Mouse (Mus musculus): ENCODE data around the gene Swi5.

Swi5 gene

DNA sequence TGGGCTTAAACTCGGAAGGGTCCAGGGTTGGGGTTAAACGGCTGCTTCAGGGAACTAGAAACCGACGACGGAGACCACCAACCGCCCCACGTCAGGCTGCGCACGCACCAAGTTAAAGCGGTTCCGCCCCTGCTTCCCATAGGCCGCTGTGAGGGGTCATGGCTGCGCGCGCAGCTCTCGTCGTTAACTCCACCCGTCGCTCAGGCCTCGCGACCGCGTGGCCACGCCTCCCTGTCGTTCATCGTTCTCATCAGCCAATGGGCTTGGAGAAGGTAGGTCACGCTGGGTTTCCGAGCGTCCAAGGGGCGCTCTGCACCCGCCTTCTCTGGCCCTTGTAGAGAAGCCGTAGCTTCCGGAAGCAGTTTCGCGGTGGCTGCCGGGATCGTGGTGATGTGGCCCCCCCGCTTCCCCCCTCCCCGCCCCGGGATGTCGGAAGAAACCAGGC lies at the start of gene Swi5:
Swi5 (minus strand) TSS at position 153 of the 445 bp plus-strand sequence.
- DNase-seq (ENCODE audit: low spot score) = peak; percentile 98

DNA sequence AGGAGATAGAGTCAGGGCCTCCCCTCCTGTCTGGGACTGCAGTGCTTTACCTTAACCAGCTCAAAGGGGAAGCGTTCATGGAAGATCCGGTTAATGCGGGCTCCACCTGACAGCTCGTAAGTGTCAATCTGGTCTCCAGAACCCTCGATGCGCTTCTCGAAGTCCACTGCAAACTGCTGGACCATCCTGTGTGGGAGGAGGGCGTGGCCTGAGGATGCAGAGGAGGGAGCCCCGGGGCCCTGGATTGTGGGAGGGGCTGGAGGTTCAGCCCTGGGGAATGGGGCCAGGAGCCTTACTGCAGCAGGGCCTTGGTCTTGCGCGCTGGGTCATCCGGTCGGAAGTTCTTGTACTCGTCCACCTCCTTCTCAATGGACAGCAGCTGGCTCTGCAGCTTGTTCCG lies 48.0 kb upstream of the Swi5 start:
- no peak for DNase-seq (ENCODE audit: low spot score)

DNA sequence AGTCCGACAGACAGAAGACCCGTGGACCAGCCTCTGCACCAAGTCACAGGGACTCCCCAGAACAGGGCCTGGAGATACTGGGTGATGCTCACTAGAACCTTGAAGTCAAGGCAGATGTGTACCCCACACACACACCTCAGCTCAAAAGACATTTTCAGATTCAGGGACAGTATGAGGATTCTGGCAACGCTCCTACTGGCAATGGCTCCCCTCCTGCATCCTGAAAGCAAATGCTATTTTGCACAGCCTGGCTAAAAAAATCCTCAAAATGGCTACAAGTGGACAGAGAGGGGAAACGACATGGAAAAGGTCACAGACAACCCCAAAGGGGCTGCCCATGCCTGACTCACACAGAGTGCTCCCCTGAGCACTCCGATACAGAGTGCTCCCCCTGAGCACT lies 44.3 kb upstream of the Swi5 start:
- no peak for DNase-seq (ENCODE audit: low spot score)

DNA sequence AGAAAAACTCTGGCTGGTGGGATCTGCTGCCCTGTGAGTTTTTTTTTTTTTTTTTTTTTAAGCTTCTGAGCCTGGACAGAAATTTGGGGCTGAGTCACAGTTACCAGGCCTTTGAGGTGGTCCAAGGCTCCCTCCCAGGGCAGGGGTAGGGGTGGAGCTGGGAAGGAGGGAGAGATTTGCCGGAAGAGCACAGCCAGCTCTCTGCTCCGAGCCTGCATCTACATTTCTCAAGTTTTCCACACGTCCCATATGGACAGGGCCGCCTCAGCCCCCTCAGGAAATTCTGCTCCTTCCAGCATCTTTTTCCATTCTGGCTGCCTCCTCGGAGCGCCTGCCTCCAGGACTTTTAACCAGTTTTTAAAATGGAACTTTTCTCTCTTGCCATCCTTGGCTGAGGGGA lies 41.7 kb upstream of the Swi5 start:
- DNase-seq (ENCODE audit: low spot score) = no peak

DNA sequence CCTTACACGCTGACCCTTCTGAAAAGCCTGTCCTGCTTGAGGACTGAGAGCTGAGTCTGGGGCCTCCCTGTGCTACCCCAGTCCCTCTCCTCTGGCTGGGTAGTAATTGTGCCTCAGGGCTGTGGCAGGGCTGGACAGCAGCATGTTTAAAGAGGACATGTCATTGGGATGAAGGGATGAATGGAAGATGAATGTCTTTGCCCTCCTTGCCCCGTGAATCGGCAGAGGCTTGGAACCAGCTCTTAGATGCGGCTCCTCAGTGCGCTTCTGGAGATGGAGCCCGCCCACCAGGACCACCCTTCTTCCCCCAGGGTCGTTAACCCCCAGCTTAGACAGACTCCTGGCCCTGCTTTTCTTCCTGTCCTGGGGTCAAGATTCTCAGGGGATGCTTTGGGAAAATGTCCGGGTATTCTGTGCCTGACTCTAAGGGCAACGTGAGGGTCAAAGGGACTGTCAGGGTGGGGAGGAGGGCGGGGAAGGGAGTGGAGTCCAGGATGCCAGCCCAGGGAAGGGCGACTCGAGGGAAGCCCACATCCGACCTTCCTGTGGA lies 41.1 kb upstream of the Swi5 start:
- no peak for DNase-seq (ENCODE audit: low spot score)

DNA sequence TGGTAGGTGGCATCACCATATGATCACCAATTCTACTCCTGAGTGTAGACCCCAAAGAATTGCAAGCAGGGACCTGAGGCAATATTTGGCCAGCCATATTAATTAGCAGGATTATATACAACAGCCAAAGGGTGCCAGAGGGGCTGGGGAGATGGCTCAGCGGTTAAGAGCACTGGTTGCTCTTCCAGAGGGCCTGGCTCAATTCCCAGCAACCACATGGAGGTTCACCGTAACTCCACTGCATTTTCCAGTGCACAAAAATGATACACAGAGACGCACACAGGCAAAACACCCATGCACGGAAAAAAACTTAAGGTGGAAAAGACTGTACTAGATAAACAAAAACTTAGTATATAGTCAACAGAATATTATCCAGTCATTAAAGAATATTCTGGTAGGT lies 39.3 kb upstream of the Swi5 start:
- DNase-seq (ENCODE audit: low spot score) = no peak

DNA sequence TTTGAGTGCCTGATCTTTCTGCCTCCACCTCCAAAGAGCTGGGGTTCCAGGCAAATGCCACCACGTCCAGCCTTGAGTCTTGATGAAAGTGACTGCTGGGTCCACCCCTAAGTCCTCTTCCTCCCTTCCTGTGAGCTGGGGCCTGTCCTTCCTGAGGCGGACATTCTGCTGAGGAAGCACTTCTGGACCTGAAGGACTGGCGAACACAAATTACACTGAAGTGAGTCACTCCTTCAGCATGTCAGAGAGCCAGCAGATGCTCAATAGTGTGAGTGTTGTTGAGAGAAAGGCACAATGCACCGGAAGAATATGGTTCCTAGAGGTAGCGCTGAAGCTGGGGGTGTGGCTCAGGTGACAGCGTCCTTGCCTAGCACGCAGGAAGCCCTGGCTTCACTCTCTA lies 37.5 kb upstream of the Swi5 start:
- DNase-seq (ENCODE audit: low spot score) = no peak

DNA sequence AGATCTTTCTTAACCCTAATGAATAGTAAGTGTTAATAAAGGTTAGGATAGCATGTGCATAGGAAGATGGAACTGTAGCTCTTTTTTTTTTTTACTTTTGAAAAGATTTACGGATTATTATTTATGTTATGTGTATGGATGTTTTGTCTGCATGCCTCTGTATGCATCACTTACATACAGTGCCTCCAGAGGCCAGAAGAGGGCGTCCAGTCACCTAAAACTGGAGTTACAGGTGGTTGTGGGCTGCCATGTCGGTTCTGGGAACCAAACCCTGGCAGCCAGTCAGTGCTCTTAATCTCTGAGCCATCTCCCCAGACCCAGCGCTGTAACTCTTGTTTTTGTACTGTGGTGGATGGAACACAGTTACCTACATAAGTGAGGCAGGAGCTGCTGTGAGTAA lies 36.4 kb upstream of the Swi5 start:
- DNase-seq (ENCODE audit: low spot score) = no peak

DNA sequence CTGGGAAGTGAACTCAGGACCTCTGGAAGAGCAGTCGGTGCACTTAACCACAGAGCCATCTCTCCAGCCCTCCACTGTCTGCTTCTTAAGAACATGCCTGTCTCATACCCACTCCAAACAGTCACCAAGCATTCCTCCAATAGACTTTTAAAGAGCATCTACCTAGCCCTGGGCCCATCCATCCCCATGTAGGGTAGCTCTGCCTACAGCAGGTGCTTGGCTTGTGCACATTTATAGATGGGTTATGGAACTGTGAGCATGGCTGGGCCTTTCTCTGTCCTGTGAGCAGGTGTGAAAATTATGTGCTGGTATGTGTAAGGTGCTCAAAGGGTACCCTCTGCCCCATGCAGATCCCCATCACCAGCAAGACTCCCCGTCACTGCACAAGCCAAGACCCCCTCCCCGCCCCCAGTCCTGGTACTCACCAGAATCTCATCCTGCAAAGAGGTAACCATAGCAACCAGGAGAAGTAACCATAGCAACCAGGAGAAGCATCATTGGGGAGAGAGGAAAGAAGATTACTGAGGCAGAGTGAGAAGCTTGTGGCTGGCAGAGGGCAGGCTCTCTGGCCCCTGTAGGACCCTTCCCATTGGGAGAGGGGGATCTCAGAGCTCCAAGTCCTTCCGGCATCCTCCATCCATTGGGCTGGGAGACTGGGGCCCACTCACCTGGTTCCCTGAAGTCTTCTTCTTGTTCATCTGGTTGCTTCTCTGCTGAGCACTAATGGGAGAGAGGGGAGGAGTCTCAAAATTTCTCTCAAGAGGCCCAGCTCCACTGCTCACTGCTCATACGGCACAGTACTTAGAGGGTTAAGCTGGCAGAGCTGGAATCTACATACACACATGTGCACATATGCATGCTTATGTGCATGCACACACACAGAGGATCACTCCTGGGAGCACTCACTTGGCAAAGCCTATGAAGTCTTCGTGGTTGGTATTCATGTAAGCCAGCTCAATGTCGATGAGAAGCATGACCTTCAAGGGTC lies 35.2 kb upstream of the Swi5 start:
- no peak for DNase-seq (ENCODE audit: low spot score)

DNA sequence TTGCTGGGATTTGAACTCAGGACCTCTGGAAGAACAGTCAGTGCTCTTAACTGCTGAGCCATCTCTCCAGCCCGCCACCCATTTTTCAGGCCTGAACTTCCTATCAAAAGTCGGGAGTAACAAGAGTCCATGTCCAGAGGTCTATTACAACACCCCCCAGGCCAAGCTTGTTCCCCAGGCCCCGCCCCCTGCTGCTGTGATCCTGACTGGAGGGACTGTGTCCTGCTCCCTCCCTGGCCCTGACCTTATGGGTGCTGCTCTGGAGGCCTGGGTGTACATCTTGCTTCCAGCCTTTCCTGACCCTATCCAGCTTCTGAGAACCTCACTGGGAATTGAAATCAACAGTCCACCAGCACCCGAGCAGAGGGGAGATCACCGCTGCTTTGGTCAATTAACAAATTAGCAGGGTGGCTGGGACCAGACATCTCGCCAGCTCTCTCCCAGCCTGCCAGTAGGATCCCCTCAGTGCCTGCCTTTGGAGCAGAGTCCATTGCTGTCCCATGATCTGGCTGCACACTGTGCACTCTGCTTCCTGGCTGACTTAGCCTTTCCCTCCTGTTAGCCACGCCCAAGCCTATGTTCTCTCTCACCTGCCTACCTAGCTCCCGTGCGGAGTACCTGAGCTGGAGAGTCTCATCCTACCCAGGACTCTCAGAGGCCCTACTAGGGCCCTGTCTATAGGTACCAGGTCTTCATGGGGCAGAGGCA lies 33.9 kb upstream of the Swi5 start:
- DNase-seq (ENCODE audit: low spot score) = no peak

DNA sequence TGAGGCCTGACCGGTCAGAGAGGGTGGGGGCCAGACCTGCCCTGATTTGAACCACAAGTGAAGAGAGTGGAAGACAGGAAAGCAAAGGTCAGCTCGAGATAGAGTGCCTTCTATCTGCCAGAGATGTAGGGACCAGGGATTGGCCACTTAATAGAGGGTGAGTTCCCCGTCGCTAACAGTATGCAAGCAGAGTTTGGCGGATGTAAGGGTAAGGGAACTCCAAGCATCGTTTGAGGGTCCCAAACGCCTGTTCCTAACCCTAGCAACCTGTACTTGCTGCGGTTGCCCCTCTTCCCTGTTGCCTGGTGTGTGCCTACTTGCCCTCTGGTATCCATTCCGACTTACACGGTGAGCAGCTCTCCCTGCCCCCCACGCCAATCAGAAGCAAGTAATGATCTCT lies 32.8 kb upstream of the Swi5 start:
- no peak for DNase-seq (ENCODE audit: low spot score)

DNA sequence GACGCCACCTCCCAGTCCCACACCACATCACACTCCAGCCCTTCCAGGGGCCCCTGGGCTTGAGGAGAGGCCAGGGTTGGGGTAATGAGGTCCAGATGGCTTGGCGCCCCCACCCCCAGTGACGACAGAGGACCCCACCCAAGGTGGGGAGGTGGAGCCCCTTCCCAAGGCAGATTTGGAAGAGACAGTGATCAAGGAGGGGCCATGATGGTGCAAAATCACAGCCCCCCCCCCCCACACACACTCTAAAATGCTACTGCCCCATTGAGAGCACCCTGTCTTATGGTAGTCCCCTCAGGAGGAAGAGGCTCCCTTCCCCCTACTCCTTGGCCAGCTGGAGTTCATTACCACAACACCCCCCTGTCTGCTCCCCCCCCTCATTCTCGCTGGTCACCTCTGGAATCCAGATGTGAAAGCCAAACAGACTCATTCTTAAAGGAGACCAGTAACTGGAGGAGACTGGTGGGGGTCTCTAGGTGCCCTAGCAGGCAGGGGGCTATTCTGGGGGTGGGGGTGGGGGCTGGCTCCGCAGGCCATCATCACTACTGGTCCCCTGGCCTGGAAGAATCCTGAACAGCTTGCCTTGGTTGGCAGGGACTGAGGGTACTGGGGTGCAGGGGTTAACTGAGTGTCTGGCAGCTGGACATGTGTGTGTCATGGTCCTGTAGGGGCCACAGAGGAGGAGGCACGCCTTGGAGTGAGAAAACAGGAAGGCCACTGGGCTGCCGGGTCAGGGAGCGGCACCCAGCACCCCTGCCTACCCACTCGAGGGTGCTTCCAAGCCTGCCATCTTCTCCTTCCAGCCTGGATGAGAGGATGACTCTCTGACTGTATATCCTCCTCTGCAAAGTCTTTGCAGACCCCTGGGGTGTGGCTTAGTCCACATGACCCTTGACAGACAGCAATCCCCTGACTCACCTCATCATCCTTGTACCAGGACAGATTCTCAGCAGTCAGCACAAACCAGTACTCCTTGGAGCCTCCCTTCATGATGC lies 32.0 kb upstream of the Swi5 start:
- no peak for DNase-seq (ENCODE audit: low spot score)

DNA sequence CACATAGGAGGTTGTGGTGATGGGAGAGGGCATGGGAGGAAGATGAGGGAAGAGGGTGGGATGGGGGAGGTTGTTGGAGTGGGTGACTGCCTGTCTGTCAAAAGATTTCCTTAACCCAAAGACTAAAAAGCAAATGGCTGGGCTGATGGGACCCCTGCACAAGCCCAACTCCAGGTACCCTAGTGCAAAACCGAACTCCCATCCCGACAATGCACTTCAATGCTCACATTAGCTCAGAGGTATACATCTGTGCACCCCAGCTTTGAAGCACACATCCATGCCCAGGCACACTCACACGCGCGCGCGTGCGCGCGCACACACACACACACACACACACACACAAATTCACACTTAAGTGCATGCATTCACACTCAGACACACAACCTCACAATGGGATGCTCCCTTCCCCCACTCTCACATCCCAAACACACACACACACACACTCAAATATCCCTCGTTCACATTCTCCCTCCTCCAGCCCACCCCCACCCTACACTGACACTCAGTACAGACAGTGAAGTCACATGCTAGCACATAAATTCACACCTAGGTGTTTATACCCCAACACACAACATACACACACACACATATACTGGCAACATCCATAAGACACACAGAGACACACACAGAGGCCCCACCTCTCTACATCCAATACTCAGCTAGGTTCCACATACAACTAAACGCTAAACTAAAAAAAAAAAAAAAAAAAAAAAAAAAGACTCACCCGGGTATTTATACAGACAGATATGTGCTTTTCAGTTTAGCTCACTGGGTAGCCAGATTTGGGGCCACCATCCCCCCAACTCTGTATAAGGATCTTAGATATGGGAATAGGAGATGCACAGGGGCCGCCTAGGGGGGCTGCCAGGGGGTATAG lies 31.1 kb upstream of the Swi5 start:
- DNase-seq (ENCODE audit: low spot score) = no peak

DNA sequence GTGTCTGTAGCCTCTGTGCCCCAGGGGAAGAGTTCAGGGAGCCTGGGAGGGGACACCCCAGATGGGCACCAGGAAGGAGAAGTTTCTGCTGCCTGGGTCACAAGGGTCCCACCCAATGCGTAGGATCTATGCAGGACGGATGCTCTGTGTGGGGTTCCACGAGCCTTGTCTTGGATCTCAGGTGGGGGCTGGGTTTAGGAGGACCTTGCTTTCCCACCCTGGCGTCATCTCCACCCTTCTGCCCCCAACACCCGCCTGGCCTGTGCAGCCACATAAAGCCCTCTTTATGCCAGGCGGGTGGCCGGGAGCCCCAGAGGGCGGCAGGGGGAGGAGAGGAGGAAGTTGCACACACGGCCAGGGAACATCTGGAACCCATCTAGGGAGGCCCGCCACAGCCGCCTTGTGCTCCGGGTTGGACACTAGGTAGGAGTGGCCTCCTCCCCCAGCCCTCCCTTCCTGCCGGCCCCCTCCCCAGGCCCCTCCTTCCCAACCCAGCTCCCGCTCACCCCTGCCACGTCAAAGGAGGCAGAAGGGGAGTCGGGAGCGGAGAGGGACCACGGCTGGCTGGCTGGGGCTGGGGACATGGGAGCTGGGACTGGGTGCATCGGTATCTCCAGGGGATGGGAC lies 30.0 kb upstream of the Swi5 start:
- DNase-seq (ENCODE audit: low spot score) = no peak

DNA sequence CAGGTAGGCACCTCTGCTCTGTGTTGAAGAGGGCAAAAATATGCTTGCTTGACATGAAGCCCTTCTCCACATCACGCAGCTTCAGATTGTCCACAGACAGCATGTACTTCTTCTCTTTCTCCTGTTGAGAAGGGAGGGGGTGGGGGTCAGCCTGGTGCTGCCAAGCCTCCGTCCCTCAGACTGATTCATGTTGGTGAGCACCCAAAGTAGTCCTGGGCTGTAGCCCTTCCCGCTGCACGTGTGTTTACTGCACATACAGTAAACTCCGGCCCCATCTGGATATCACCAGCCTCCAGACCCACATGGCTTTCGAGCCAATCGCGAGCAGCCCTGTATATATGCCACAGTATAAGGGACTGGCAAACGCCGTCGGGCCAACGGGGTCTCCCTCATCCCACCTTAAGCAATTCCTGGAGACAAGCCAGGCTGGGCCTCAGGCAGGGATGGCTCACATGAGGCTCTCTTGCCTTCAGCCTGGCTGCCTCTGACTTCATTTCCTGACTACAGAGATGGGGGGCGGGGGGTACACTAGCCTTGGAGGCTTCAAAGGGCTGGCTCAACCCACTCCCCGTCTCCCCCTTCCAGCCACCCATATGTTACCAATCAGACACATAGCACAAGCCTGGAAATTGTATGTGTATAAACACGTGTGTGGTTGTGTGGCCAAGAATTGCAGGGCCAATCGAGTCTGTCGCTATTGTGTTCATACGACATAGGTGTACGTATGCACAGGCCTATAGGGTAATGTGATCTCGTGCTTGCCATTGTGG lies 29.2 kb upstream of the Swi5 start:
- no peak for DNase-seq (ENCODE audit: low spot score)

DNA sequence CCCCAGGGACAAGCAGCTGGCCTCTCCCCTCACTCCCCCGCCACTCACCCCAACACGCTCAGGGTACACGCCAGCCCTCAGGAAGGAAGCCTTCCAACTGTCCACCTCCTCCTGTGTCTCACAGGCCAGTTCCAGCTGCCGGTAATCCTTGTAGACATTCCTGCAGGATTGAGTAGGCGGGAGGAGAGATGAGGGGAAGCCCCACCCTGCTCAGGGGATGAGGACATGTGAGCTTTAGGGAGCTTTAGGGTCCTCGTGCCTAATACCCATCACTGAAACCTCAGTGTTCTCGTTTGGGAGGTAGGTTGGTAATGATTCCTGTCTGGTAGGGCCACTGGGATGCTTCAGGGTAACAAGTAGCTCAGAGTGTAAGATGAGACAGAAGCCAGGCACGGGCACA lies 27.9 kb upstream of the Swi5 start:
- no peak for DNase-seq (ENCODE audit: low spot score)

DNA sequence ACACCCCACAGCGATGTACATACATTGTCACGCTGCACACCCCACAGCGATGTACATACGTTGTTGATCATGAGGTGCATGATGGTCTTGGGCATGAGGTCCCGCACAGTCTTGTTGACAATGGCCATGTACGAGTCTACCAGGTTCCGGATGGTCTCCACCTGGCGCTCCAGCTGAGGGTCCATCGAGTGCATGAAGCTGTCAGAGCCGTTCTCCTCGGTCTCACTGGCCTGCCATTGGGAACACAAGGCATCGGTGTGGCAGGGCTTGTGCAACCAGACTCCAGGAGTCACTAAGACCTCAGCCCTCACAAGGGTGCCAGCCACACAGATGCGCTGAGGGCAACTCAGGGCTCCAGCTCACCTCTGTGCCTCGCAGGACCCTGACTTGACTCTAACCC lies 27.0 kb upstream of the Swi5 start:
- DNase-seq (ENCODE audit: low spot score) = no peak

DNA sequence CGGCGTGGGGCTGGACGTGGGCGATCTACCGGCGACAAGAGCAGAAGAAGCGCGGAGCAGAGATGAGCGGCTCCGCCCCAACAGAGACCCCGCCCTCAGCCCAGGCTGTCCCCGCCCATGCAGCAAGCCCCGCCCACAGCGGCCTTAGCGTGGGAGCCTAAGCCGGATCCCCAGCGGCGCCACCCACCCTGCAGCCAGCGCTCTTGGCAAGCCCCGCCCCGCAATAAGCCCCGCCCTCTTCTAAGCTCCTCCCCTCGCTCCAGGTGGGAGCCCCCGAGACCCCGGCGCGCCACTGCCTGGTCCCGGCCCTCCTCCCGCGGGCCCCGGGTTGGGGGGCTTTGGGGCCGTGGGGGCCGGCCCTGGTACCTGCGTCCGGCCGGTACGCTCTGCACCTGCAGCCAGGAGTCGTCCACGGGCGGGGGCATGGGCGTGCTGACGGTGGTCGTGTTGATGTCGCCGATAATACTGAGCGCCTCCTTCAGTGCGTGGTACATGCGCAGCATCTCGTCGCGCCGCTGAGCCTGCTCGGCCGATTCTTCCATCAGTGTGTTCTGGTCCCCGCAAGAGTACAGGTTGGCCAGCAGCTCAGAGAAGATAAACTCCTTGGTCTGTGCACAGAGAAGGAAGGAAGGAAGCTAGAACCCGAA lies 24.6 kb upstream of the Swi5 start:
- DNase-seq (ENCODE audit: low spot score) = peak; percentile 65
